Mouse (Mus musculus) cerebellum, adult 2 months (tissue): ENCODE data around the gene Ripor1.

ENCODE experiments used
- CTCF ChIP-seq: fragments of 200-500 bp; IDR thresholded peaks from 2 replicates; pipeline ENCODE4 v1.5.1; 2011; ENCODE audit warnings: low read depth, mild to moderate bottlenecking, control low read depth, low read length, moderate library complexity, borderline replicate concordance; ENCODE audit not compliant: insufficient read depth
- POLR2A ChIP-seq: fragments of 200-500 bp; IDR thresholded peaks from 2 replicates; pipeline ENCODE4 v1.6.1; 2011; ENCODE audit warnings: low read length, control low read depth, borderline replicate concordance; ENCODE audit not compliant: insufficient read depth

DNA sequence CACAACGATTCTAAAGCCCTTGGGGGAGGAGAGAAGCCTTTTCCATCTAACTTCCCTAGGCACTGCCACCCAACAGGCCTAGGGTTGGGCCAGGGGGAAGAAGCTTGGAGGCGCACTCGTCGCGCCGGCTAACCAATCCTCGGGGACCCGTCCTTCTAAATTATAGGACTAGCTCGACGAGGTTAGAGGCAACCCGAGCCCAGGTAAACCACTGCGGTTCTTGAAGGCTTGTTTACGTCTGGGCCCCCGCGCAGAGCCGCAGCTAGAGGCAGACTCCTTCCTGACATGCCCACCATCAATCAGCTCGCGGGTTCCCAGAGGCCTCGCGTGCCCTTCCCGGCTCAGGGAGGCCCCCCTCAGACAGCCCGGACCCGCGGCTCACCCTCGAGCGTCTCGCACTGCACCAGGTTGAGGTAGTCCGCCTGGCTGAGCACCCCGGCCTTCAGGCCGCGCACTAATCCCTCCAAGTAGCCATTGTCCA lies 39.6 kb upstream of the Ripor1 start:
- TF ChIP-seq CTCF (no peak), POLR2A (no peak)
